Mouse (Mus musculus) liver, embryonic 12.5 days (tissue): Measurements from ENCODE around the gene Emp2. TPM values are rescaled to one million over a fixed set of nuclear protein-coding genes. Genes with fewer than 3 reads are reported as not detected.

Experiments
- ATAC-seq: fragments of 200-750 bp; cut with Nextera tagmentation; 2 replicates; pipeline ENCODE4 v1.8.0; 2017; ENCODE audit warnings: moderate number of reproducible peaks, mild to moderate bottlenecking, moderate library complexity
- H3K27ac ChIP-seq: fragments of 300-500 bp; sonication (generic); 2 replicates; pipeline ENCODE4 v1.5.1; 2016; ENCODE audit warnings: mild to moderate bottlenecking
- H3K27me3 ChIP-seq: fragments of 300-500 bp; sonication (generic); replicated peaks from 2 replicates; pipeline ENCODE4 v1.6.1; 2016; ENCODE audit warnings: mild to moderate bottlenecking, moderate library complexity
- H3K36me3 ChIP-seq: fragments of 300-500 bp; sonication (generic); 2 replicates; pipeline ENCODE4 v1.6.1; 2016; ENCODE audit warnings: mild to moderate bottlenecking, moderate library complexity
- H3K4me1 ChIP-seq: fragments of 300-500 bp; sonication (generic); 2 replicates; pipeline ENCODE4 v1.6.1; 2016
- H3K4me2 ChIP-seq: fragments of 300-500 bp; sonication (generic); 2 replicates; pipeline ENCODE4 v1.6.1; 2016; ENCODE audit warnings: mild to moderate bottlenecking, moderate library complexity
- H3K4me3 ChIP-seq: fragments of 300-500 bp; sonication (generic); 2 replicates; pipeline ENCODE4 v1.5.1; 2016; ENCODE audit warnings: mild to moderate bottlenecking, moderate library complexity
- H3K9ac ChIP-seq: fragments of 300-500 bp; sonication (generic); 2 replicates; pipeline ENCODE4 v1.6.1; 2016; ENCODE audit warnings: mild to moderate bottlenecking, moderate library complexity
- H3K9me3 ChIP-seq: fragments of 300-500 bp; sonication (generic); replicated peaks from 2 replicates; pipeline ENCODE4 v1.6.1; 2016; ENCODE audit warnings: mild to moderate bottlenecking, moderate library complexity
- WGBS: fragments of 180-500 bp; shearing (Covaris S2); methylation state at CpG from one replicate; pipeline ENCODE4 v1.1.7; 2016; ENCODE audit not compliant: insufficient replicate concordance; 5-methylcytosine and 5-hydroxymethylcytosine counted together
- polyA plus RNA-seq: library from polyadenylated mRNA; unstranded; fragments of >200 nt; fragmentation: Nextera tagmentation; extraction: Ambion mirVana; gene quantifications from 2 replicates; pipeline ENCODE4 v1.2.1, GENCODE M21; 2016

Emp2 gene
- polyA plus RNA-seq, 1 experiment from 2014 or later, result 5.7 TPM

GRCm38 (mm10) chr16:10311989-10312388 is 1.8 kb downstream of the Emp2 start:
- ATAC-seq, result no peak
- Histone ChIP-seq H3K4me3 (no peak overlapping the region), H3K9ac (no peak overlapping the region), H3K4me2 (no peak overlapping the region), H3K27ac (no peak overlapping the region), H3K9me3 (no peaks in the 10 kb centered on the region), H3K4me1 (no peaks in the 10 kb centered on the region), H3K27me3 (peaks cover 47% of the 10 kb centered on the region), H3K36me3 (no peaks in the 10 kb centered on the region)
- 33% methylated on average over 4 of the region's 4 CpGs for WGBS

DNA sequence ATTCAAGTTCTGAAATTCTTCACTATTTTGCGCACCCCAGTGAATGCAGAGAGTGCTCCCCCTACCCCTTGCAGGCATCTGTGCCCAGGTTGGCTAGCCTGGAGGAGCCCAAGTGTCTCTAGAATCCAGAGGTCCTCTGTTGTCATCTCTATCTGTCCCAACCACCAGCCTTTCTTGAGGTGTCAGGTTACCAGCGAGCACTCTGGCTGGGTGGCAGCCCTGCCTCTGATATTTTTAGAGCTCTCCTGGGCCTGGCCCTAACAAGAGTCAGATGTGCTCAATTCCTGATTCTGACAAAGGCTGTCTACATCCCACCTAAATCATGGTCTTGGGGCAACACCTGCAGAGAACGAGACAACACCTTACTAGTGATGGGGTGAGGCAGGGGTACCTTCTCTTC is 2.7 kb downstream of the Emp2 start:
- Histone ChIP-seq H3K9ac (no peak overlapping the region), H3K4me1 (no peaks in the 10 kb centered on the region), H3K27ac (no peak overlapping the region), H3K27me3 (peaks cover 47% of the 10 kb centered on the region), H3K9me3 (no peaks in the 10 kb centered on the region), H3K4me2 (no peak overlapping the region), H3K36me3 (no peaks in the 10 kb centered on the region), H3K4me3 (no peak overlapping the region)
- no peak for ATAC-seq
- WGBS, result 39% methylated on average over 3 of the region's 3 CpGs

- Histone ChIP-seq H3K27ac (no peak overlapping the region), H3K4me3 (no peak overlapping the region), H3K4me1 (no peaks in the 10 kb centered on the region), H3K27me3 (peaks cover 44% of the 10 kb centered on the region), H3K4me2 (no peak overlapping the region), H3K9me3 (no peaks in the 10 kb centered on the region), H3K36me3 (no peaks in the 10 kb centered on the region), H3K9ac (no peak overlapping the region)
- ATAC-seq, result no peak
- WGBS, result 50% methylated on average over 5 of the region's 5 CpGs
Observed at GRCm38 (mm10) chr16:10310507-10310906, 3.3 kb downstream of the Emp2 start.

- no peaks in the 10 kb centered on the region for H3K9me3 ChIP-seq
- no peak for ATAC-seq
- no peak overlapping the region for H3K27ac ChIP-seq
- H3K4me1 ChIP-seq, result no peaks in the 10 kb centered on the region
- H3K36me3 ChIP-seq, result no peaks in the 10 kb centered on the region
- no peak overlapping the region for H3K9ac ChIP-seq
- H3K4me2 ChIP-seq, result no peak overlapping the region
- peaks cover 15% of the 10 kb centered on the region for H3K27me3 ChIP-seq
- H3K4me3 ChIP-seq, result no peak overlapping the region
- 63% methylated on average over 5 of the region's 5 CpGs for WGBS
Observed at GRCm38 (mm10) chr16:10307351-10307750, 6.4 kb downstream of the Emp2 start.

GRCm38 (mm10) chr16:10306101-10306500 is 7.7 kb downstream of the Emp2 start:
- 0 out of 2 replicates have a peak, but pooled peaks cover 2% of the 10 kb centered on the region for H3K27me3 ChIP-seq
- H3K9me3 ChIP-seq, result no peaks in the 10 kb centered on the region
- no peak overlapping the region for H3K4me3 ChIP-seq
- H3K27ac ChIP-seq, result no peak overlapping the region
- no peak overlapping the region for H3K4me2 ChIP-seq
- H3K36me3 ChIP-seq, result no peaks in the 10 kb centered on the region
- no peak for ATAC-seq
- H3K4me1 ChIP-seq, result no peaks in the 10 kb centered on the region
- no peak overlapping the region for H3K9ac ChIP-seq
- 62% methylated on average over 3 of the region's 3 CpGs for WGBS

DNA sequence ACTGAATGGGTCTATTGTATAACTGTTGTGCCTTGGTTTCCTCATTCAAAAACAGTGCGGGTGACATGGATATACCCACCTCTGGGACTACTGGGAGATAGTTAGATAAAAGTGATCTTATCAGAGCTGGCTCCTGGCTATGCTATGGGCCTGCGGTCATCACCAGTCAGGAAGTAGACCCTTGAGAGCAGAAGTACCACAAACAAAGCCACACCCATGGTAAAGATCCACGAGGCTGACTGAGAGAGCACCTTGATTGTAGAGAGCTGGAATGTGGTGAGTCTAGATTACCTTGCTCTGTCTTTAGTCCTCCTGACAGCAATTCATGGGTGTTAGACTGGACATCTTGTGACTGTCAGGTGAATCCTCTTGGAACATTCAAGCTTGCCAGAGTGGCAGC is 12.4 kb downstream of the Emp2 start:
- Histone ChIP-seq H3K36me3 (no peaks in the 10 kb centered on the region), H3K4me1 (no peaks in the 10 kb centered on the region), H3K27me3 (no peaks in the 10 kb centered on the region), H3K4me2 (no peak overlapping the region), H3K4me3 (no peak overlapping the region), H3K9me3 (no peaks in the 10 kb centered on the region), H3K27ac (no peak overlapping the region), H3K9ac (no peak overlapping the region)
- ATAC-seq, result no peak
- WGBS, result 39% methylated on average over 3 of the region's 3 CpGs

DNA sequence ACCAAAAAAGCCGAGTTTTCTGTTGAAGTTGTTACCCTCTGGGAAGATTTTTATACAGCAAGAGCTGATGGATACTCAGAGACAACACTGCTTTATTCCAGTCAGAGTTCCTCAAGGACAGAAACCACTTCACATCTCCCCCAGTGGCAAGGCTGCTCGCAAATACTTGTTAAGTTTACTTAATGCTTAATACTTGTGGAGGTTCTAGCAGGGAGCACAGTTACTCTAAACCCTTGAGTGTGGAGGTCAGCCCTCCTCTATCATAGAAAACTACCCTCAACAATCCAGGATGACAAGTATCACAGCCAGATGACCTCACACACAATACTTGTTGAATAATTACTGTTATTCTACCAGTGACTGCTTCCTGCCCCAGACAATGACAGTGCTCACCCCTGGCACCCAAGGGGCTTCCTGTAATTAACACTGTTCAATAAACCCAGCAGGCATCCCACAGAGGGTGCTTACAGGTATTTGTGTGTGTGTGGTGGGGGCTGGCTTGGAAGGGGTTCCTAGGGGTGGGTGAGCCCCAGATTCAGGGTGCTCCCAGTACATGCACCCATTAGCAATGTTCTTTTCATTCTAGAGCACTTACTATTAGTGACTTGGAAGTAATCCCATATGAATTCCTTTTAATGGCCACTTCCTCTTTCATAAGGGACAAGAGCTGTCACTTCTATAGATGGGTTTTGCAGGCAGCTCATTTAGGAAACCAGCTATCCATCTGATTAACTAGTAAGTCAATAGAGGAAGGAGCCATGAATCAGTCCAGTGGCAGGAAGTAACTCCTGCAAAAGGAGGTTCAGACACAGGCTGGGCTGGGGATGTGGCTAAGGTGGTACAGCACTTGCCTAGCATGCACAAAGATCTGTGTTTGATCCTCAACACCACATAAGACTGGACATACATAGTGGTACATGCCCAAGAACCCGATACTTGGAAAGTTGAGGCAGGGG is 13.3 kb downstream of the Emp2 start:
- no peaks in the 10 kb centered on the region for H3K27me3 ChIP-seq
- H3K4me3 ChIP-seq, result no peak overlapping the region
- no peaks in the 10 kb centered on the region for H3K4me1 ChIP-seq
- H3K4me2 ChIP-seq, result no peak overlapping the region
- no peaks in the 10 kb centered on the region for H3K36me3 ChIP-seq
- no peak overlapping the region for H3K9ac ChIP-seq
- no peak overlapping the region for H3K27ac ChIP-seq
- ATAC-seq, result no peak
- H3K9me3 ChIP-seq, result no peaks in the 10 kb centered on the region
- 55% methylated on average over 3 of the region's 3 CpGs for WGBS

DNA sequence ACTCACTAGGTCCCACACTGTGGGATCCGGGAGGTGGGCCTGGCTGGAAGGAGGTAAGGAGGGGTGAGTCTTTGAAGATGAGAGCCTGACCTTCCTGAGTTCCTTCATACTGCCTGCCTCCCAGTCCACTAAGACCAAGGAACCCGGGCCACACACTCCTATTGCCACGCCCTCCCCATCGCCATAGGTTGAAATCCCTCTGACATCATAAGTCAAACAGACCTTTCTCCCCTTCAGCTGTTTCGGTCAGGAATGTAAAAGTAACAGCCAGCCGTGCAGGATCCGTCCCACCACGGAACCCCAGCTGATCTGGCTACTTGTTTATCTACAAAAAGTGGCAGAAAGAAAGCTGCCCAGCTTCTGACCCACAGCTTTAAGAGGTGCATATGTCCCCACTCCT is 14.1 kb downstream of the Emp2 start:
- H3K9me3 ChIP-seq, result no peaks in the 10 kb centered on the region
- no peak overlapping the region for H3K4me3 ChIP-seq
- peak overlapping the region; percentile 23; the same call in 1 of the 2 replicates for H3K4me2 ChIP-seq
- no peaks in the 10 kb centered on the region for H3K27me3 ChIP-seq
- no peaks in the 10 kb centered on the region for H3K36me3 ChIP-seq
- ATAC-seq, result 0 out of 2 replicates have a peak, but pooled peaks have one; percentile 44
- H3K4me1 ChIP-seq, result no peaks in the 10 kb centered on the region
- WGBS, result 27% methylated on average over 8 of the region's 8 CpGs
- no peak overlapping the region for H3K27ac ChIP-seq
- no peak overlapping the region for H3K9ac ChIP-seq

- Histone ChIP-seq H3K4me2 (no peak overlapping the region), H3K27me3 (no peaks in the 10 kb centered on the region), H3K27ac (no peak overlapping the region), H3K4me3 (no peak overlapping the region), H3K9me3 (no peaks in the 10 kb centered on the region), H3K9ac (no peak overlapping the region), H3K4me1 (no peaks in the 10 kb centered on the region), H3K36me3 (no peaks in the 10 kb centered on the region)
- ATAC-seq, result no peak
- WGBS, result 68% methylated on average over 10 of the region's 10 CpGs
Observed at GRCm38 (mm10) chr16:10297696-10298644, 15.8 kb downstream of the Emp2 start.

- Histone ChIP-seq H3K4me3 (no peak overlapping the region), H3K27ac (no peak overlapping the region), H3K4me2 (no peak overlapping the region), H3K36me3 (no peaks in the 10 kb centered on the region), H3K9me3 (no peaks in the 10 kb centered on the region), H3K27me3 (no peaks in the 10 kb centered on the region), H3K4me1 (no peaks in the 10 kb centered on the region), H3K9ac (no peak overlapping the region)
- WGBS, result 75% methylated on average over 6 of the region's 6 CpGs
- ATAC-seq, result no peak
Observed at GRCm38 (mm10) chr16:10288115-10288514, 25.7 kb downstream of the Emp2 start.

- 42% methylated on average over 9 of the region's 9 CpGs for WGBS
- no peak for ATAC-seq
- no peaks in the 10 kb centered on the region for H3K9me3 ChIP-seq
- H3K27ac ChIP-seq, result no peak overlapping the region
- H3K4me2 ChIP-seq, result no peak overlapping the region
- no peaks in the 10 kb centered on the region for H3K4me1 ChIP-seq
- H3K27me3 ChIP-seq, result no peaks in the 10 kb centered on the region
- no peak overlapping the region for H3K9ac ChIP-seq
- no peak overlapping the region for H3K4me3 ChIP-seq
- no peaks in the 10 kb centered on the region for H3K36me3 ChIP-seq
Observed at GRCm38 (mm10) chr16:10286513-10287268, 27.1 kb downstream of the Emp2 start.
